Mouse (Mus musculus) brain, embryonic 14.5 days (tissue): ENCODE results near the gene Rundc3a. TPM values are rescaled to one million over a fixed set of nuclear protein-coding genes. Genes with fewer than 3 reads are reported as not detected.
A peak's percentile ranks its signal among the peaks of the same experiment; 100 is the strongest.
"Not testable (repeated sequence)": the region's sequence is repeated elsewhere in the genome, so short reads cannot be mapped to it uniquely, and the experiment has no call there.

Experiments
- DNase-seq: peaks from one replicate; pipeline ENCODE4 v3.0.0-alpha.2; 2011; ENCODE audit warnings: low read depth
- CTCF ChIP-seq: fragments of 200-500 bp; IDR thresholded peaks from 2 replicates; pipeline ENCODE4 v1.5.1; 2012; ENCODE audit warnings: inconsistent platforms, mild to moderate bottlenecking, moderate library complexity, borderline replicate concordance; ENCODE audit not compliant: insufficient read depth, insufficient read length; ENCODE audit errors: extremely low read depth
- POLR2A ChIP-seq: fragments of 200-500 bp; IDR thresholded peaks from 2 replicates; pipeline ENCODE4 v1.6.1; 2012; ENCODE audit warnings: mild to moderate bottlenecking, inconsistent platforms, borderline replicate concordance; ENCODE audit not compliant: poor library complexity, insufficient read depth, insufficient read length, severe bottlenecking; ENCODE audit errors: extremely low read depth
- polyA plus RNA-seq: library from polyadenylated mRNA; depleted of rRNA; stranded (reverse); fragments of >200 nt; gene quantifications from 2 replicates; pipeline ENCODE4 v1.2.3, GENCODE M21; 2012

The Rundc3a gene
- polyA plus RNA-seq, 1 experiment = 292 TPM

DNA sequence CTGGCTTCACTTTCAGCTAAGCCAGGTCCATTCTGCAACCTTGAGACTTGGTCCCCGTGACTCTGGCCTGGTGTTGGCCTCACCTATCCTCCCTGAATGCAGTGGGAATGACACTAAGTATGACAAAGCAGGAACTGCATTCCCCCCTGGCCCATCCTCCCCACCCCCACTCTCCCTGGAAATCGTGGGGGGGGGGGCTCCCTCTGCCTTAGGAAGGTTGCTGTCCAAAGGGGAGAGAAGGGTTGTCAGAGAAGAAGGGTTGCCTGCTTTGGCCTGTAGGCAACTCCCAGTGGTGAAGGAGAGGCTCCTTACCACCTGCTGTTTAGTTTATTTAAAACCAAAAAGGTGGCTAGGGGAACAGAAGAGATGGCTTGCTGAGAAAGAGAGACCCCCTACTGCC lies 19.6 kb upstream of the Rundc3a start:
- no peak for TF ChIP-seq CTCF
- no peak for TF ChIP-seq POLR2A

DNA sequence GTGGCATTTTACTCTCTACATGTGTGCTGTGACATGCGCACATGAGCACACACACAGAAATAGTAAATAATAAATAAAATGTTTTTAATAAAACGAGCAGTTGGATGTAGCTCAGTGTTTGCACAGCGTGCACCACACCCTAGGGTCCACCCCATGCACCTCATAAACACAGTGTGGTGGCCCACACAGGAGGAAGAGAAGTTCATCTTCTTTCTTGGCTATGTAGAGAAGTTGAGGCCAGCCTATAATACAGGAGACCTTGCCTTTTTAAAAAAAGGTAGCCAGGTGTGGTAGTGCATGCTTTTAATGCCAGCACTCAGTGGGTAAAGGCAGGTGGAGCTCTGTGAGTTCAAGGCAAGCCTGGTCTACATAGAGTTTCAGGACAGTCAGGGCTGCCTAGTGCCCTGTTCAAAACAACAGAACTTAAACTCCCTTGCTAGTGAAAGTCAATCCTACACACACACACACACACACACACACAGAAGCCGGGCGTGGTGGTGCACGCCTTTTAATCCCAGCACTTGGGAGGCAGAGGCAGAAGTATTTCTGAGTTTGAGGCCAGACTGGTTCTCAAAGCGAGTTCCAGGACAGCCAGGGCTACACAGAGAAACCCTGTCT lies 19.0 kb upstream of the Rundc3a start:
- TF ChIP-seq POLR2A (no peak), CTCF (no peak)
- DNase-seq = no peak

More for the DNA sequence above, 19.6 kb upstream of the Rundc3a start:
- DNase-seq = no peak

DNA sequence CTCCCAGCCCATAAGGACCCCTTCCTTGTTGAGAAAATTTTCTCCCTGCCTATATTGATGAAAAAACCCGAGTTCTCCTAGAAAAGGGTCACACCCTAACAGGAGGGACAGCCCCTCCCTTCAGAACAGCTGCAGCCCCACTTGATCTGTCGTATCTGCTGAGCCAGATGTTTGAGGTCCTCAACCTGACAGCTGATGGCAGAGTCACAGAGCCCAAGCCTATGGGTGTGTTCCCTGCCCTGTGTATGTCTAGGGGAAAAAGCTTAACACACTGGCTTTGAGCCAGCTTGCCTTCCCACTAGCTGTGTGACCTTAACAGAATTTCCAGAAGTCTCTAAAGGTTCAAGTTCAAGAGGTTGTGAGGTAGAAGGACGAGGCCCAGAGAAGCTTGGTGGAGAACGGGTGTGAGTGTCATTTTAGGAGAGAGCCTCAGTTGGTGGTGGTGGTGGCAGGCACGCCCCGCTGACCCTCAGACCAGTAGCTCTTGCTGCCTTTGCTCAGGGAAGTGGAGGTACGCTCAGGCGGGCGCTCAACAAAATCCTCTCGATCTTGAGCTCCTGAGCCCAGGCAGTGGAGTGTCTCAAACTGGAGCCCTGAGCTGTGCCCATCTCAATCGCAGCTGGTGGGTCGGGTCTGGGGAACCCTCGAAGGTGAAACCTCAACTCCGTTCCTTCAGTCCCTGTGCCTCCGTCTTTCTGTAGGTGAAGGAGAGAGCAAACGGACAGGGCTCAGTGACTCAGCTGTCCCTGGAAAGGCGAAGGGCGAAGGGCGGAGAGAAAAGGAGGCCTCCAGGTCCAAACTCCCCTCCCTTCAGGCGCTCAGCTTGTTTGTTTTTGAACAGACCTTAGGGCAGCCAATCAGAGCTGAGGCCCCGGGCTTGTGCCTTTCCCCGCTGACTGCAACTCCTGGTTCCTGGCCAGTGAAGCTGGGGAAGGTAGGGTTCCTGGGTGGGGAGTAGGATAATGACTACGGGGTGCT lies 17.7 kb upstream of the Rundc3a start:
- TF ChIP-seq POLR2A (no peak), CTCF (no peak)
- peak; percentile 65 for DNase-seq

DNA sequence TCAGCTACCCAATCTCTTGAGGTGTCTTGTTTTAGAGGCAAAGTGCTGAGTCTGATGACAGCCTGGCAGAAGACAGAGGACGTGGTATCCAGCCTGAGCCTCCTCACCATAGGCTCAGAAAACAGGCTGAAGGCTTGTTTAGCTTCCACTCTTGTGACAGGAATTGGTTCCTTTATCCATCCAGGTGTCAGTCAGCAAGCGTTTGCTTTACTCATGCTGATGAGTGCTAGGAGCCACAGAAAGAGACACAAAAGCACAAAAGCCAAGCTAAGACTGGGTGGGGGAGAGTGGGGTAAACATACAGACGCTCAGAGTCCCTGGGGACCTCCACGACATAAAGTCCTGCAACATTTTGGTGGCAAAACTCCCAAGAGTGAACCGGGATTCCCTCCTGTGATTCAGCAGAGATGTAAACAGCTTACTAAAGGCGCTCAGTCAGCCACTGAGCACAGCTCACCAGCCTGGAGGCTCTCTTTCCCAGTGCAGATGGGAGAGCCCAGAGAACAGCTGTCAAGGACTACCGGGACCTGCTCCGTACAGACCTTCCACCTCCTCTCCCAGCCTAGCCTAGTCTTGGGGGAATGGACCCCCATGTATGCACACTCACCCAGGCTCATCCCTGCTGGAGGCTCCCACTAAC lies 16.9 kb upstream of the Rundc3a start:
- DNase-seq = peak; percentile 27
- TF ChIP-seq CTCF (no peak), POLR2A (no peak)

DNA sequence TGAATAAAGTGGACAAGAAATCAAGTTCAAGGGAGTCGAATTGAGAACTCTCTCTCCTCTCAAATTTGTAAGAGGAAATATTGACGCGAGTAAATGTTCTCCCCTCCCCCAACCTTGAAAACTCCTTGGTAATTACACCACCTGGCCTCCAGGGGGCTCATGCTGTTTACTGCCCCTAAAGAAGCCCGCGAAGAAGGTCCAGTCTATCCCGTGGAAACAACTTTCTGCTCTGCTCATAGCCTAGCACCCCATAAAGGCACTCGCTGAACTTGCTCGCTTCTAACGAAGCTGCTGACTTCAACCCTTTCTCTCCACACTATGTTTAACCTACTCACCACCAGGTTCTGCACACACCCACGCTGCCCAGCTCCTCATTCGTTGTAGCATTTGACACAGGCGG lies 16.0 kb upstream of the Rundc3a start:
- TF ChIP-seq POLR2A (no peak), CTCF (peak; percentile 41; the same call in 1 of the 2 replicates)

DNA sequence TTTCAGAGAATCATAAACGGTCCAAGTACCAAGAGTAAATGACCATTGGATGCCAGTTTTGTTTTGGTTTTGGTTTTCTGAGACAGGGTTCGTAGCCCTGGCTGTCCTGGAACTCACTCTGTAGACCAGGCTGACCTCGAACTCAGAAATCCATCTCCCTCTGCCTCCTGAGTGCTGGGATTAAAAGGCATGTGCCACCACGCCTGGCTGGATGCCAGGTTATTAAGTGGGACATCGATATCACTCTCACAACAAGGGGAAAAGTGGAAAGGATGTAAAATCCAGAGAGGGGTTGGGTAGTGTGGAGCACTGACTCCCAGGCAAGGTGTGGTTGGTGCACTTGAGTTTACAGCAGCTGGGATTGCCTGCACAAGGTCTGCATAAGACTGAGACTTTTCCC lies 13.1 kb upstream of the Rundc3a start:
- no peak for DNase-seq

More for the DNA sequence above, 16.0 kb upstream of the Rundc3a start:
- DNase-seq = no peak

DNA sequence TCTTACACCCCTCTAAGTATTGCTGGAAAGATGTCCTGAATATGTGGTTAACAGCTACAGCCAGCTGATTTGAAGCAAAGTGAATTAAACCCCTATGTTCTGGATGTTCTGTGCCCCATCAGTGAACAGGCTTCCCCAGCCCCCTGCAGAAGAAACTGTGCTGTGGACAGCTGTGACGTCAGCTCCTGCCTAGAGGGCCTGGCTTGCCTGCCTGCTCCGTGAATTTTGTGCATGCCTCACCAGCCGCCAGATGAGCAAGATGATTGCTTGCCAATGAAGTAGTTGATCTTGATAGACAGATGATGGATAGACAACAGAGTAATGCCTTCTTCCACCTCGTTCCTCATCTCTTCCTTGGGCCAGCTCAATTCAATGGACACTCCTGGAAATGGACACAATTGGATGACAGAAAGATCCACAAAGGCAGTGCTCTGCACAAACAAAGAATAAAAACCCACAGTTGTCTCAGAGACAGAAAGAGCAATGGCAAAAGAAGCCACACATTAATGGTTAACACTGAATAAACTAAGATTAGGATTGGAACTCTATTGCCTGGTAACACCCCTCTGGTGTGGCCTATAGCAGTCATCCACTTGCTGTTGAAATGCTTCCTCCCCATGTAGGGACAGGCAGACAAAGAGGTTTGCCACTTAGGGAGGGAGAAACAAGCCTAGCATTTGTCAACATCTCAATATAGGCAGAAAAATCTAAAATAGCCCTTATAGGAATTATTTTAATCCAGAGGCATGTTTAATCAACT lies 11.7 kb upstream of the Rundc3a start:
- TF ChIP-seq CTCF (no peak), POLR2A (no peak)
- DNase-seq = no peak

More for the DNA sequence above, 13.1 kb upstream of the Rundc3a start:
- TF ChIP-seq POLR2A (no peak), CTCF (no peak)

DNA sequence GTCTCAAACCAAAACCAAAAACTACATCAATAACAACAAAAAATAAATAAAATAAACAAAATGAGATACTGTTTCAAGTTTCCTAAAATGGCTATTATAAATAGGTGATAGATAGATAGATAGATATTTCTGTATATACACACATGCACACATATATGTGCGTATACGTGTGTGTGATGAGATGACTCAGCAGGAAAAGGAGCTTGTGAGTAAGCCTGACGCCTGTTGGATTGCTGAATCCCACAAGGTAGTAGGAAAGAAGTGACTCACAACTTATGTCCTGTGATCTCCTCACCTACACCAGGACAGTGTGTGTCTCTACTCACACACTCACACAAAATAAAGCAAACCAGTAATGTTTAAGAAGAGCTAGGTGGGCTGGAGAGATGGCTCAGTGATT lies 10.4 kb upstream of the Rundc3a start:
- no peak for DNase-seq
- TF ChIP-seq POLR2A (no peak), CTCF (no peak)

DNA sequence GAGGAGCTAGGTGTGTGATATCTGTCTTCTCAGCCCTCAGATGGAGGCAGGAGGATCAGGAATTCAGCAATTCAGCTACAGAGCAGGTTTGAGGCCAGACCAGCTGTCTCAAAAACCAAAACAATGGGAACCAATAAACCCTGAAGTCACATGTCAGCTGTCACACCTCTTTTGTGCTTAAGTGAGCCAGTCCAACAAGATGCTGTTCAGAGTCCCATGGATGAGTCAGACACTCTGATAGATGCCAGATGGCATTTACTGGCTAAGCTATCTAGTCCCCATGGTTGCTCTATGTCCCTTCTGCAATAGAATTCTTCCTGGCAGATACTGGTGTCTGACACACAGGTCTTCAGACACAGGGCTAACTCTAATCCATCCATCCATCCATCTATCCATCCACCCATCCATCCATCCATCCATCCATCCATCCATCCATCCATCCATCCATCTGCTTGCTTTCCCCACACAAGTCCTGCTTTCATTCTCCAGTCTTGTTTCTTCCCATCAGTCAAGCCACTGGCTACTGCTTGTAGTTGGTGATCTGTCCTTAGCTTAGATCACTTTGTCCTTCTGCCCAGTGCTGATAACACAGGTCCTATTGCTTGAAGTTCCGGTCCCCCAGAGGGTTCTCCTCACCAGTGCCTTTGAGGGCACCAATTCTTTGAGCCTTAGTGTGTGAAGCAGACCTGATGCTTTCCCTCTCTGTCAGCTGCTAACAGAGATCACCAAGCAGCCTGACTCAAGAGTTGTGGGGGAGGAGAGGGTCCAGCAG lies 9.7 kb upstream of the Rundc3a start:
- no peak for DNase-seq
- no peak for TF ChIP-seq CTCF
- TF ChIP-seq POLR2A = no peak

DNA sequence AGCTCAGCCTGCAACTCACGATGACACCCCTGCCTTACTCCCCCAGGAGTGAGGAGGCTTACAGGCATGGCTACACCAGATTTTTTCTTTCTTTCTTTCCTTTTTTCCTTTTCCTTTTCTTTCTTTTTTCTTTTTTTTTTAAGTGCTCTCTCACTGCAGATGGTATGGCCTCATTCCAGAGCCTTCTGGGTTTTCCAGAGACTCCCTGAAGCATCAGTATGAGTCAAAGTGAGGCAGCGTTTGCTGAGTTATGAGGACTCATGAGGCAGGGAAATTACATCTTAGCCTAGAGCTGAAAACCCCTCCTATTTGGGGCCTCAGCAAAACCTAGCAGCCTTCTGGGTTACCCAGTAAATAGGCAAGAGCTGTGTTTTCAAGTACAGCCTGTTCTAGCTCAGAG lies 8.8 kb upstream of the Rundc3a start:
- no peak for DNase-seq
- no peak for TF ChIP-seq POLR2A
- no peak for TF ChIP-seq CTCF

DNA sequence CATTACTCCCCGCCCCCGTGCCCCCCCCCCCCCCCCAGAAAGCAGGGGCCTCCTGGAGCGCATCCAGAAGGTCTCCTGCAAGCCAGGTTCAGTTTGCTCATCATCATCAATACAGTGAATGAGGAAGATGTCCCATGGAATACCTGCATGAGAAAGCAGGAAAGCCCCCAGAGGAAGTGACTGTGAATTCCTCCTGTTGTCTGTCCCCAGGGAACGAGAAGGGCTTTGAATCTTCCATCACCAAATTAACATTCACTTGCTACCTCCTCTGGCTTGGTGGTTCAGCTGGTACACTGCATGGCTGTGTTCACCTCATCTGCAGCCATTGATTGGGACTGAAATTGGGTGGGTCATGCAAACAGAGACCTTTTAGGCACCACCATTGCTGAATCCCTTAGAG lies 8.1 kb upstream of the Rundc3a start:
- TF ChIP-seq CTCF (no peak), POLR2A (no peak)
- DNase-seq = no peak

DNA sequence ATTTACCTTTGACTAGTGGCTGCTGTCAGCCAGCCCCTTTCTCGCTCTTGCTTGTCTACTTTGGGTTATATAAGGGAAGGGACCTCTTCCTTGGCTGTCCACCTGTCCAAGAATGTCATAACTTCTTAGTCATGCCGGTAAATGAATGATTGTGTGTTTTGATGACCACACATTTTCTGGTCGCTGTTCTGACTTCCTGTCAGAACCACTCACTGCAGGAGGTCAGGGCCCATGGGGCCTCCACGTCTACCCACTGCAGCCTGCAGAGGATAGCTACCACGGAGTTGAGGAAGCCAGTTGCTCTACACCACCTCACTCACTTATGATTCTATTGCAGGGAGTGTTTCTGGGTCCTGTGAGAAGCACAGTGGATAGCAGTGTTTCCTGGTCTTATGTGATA lies 7.1 kb upstream of the Rundc3a start:
- DNase-seq = no peak
- TF ChIP-seq POLR2A (no peak), CTCF (no peak)

DNA sequence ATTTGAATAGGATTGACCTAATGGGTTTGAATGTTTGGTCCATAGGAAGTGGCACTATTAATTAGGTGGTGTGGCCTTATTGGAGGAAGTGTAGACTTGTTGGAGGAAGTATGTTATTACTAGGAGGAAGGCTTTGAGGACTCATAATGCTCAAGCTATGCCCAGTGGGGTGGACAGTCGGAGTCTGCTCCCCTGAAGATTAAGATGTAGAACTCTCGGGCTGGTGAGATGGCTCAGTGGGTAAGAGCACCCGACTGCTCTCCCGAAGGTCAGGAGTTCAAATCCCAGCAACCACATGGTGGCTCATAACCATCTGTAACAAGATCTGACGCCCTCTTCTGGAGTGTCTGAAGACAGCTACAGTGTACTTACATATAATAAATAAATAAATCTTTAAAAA lies 3.8 kb upstream of the Rundc3a start:
- DNase-seq = not testable (repeated sequence)
